Mouse (Mus musculus): ENCODE measurements around the gene Sobp.
A peak's percentile ranks its signal among the peaks of the same experiment; 100 is the strongest.

The Sobp gene

DNA sequence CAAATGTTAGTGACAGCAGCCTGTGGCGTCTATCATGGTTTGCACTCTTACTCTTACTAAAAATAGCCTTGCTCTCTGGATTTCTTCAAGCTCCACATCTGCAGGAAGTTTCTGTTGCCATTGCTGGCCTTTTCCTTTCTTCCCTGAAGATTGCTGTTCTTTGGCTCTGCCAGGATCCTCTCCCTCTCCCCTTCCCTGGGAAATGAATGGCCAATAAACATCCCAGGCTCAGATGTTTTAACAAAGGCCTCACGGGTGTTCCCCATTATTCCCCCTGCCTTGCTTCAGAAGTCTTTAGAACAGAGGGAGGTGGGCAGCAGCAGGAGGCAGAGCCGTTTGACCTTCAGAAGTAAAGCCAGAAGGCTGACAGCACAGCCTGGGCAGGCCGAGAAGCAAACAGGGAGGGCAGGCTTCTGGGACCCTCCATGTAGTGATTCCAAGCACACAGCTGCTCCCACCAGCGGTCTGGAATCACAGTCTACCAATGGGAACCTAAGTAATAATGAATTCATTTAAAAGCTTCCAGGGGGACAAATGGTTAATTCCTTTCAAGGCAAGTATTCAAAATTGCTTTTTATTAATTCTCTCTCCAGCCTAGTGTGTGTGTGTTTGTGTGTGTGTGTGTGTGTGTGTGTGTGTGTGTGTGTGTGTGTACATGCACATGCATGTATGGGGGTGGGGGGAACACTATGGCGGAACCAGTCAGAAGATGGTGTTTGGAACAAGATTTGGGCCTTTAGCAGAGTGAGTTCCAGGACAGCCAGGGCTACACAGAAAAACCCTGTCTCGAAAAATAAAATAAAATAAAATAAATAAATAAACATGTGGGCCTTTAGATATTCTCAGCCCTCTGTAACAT, 130.8 kb downstream of the Sobp start:
- Histone ChIP-seq H3K27me3 (ENCODE audit: control insufficient read depth, insufficient read depth, low read length, poor library complexity, severe bottlenecking) (no peaks in the 10 kb centered on the region; the same call in 1 of the 2 replicates), H3K36me3 (ENCODE audit: control insufficient read depth, insufficient read depth, low read length, poor library complexity, severe bottlenecking) (no peaks in the 10 kb centered on the region)
- no peak for DNase-seq (ENCODE audit: low read depth, low spot score)

DNA sequence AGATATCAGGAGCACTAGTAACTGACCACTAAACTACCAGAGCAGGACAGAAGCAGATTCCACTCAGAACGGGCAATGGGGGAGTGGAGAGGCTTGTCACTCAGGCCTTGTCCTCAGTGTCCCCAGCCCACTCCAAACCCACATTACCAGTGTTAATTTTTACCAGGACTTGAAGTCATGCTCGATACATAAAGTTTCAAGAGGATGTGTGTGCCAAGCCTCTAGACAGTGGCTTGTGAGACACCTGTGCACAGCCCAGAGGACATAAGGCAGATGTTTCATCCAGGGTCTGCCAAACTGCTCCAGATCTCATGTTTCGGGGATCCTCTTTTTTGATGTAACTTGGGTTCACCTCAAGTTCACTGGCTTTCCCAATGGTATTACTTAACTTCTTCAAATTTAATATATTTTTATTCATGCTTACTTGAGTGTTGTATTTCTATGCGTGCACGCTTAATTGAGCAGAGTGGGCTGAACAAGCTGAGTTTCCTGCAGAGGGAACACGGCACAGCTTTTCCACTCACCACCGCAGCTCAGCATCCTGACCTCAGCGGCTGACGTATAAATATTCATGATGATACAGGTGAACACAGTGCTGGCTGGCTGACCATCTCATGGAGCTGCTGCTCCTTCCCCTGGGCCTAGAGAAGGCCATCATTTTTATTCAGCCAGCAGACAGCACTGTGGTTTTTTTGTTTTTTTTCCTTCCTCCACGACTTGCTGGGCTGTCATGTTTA, 131.6 kb downstream of the Sobp start:
- Histone ChIP-seq H3K36me3 (ENCODE audit: control insufficient read depth, insufficient read depth, low read length, poor library complexity, severe bottlenecking) (no peaks in the 10 kb centered on the region), H3K27me3 (ENCODE audit: control insufficient read depth, insufficient read depth, low read length, poor library complexity, severe bottlenecking) (no peaks in the 10 kb centered on the region; the same call in 1 of the 2 replicates)
- DNase-seq (ENCODE audit: low read depth, low spot score), result no peak

DNA sequence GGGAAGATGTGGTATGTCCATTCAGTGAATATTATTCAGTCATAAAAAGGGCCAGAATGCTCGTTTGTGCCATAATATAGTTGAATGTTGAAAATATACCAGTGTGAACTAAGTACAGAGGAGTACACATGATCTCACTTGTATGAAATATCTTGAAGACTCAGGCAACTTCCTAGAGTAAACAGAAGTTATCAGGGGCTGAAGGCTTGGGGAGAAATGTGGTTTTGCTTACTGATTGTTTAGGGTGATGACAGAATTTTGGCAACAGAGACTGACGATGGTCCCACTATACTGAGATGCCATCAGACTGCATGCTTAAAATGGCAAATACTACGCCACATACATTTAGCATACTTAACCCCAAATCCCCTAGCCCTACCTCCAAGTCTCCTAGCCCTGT, 132.5 kb downstream of the Sobp start:
- Histone ChIP-seq H3K27me3 (ENCODE audit: control insufficient read depth, insufficient read depth, low read length, poor library complexity, severe bottlenecking) (no peaks in the 10 kb centered on the region; the same call in 1 of the 2 replicates), H3K36me3 (ENCODE audit: control insufficient read depth, insufficient read depth, low read length, poor library complexity, severe bottlenecking) (no peaks in the 10 kb centered on the region)
- DNase-seq (ENCODE audit: low read depth, low spot score), result no peak

DNA sequence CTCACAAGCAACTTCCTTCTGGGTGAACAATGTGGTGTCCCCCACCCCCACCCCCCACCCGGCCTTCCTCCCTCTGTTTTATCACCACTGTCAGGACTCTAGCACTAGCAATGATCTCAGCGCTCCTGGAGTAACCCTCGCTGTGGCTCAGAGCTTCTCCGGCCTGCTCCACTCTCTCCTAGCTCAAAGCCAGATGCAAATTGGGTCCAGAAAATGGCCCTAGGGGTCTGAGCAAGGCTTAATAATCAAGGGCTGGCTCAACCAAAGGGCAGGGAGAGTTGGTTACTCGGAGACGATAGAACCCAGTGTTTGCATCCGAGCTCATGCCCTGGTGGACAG, 136.9 kb downstream of the Sobp start:
- no peak for DNase-seq (ENCODE audit: low read depth, low spot score)
- Histone ChIP-seq H3K27me3 (ENCODE audit: control insufficient read depth, insufficient read depth, low read length, poor library complexity, severe bottlenecking) (no peaks in the 10 kb centered on the region), H3K36me3 (ENCODE audit: control insufficient read depth, insufficient read depth, low read length, poor library complexity, severe bottlenecking) (no peaks in the 10 kb centered on the region)

DNA sequence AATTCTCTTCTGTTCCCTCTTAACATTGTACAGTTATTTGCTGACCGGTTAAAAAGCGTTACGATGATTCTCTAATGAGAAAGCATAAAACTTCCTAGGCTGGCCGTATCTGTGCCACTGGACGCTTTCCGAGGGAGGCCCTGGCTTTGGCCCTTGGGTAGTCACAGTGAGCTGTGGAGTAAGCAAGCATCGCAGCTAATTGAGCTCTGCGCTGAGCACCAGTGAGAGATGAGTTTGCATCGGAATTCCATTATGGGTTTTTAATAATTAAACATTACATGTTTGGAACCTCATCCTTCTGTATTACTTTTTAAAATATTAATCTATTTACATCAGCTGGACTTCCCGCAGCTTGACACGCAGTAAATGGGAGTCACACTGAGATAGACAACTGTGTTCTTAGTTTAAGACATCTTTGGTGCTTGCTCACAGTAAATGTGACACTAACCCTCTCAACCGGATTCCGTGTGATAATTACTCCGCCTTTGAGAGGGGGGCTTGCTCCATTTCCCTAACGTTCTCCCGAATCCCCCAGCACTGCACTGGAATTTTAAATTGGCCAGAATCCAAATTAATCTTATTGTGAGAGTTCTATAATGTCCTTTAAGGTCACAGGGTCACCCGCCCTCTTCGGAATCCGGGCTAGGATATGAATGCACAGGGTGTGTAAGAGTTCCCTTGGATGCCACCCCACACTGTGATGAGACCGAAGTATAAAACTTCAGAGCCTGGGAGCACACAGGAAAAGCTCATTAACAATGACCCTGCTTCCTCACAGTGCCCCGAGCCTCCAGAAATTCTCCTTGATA, 137.5 kb downstream of the Sobp start:
- no peaks in the 10 kb centered on the region for H3K27me3 ChIP-seq (ENCODE audit: control insufficient read depth, insufficient read depth, low read length, poor library complexity, severe bottlenecking)
- no peak for DNase-seq (ENCODE audit: low read depth, low spot score)

DNA sequence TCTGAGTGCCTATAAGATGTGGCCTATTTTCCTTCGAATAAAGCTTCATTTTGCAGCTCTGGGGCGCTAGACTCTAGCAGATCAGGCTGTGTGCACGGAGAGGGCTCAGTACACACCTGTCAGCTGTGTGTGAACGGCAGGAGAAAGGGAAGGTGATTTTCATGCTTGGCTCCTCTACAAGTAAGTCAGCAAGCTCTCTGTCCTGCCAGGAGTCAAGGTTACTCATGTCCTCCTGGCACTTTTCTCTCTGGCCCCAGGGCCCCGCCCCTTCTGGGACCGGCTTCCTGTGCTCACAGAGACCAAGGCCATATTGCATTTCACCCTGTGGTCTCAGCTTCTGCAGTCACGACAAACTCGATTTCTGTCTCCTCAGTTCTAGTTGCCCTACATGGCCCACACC, 138.8 kb downstream of the Sobp start:
- no peaks in the 10 kb centered on the region for H3K36me3 ChIP-seq (ENCODE audit: control insufficient read depth, insufficient read depth, low read length, poor library complexity, severe bottlenecking)
- H3K27me3 ChIP-seq (ENCODE audit: control insufficient read depth, insufficient read depth, low read length, poor library complexity, severe bottlenecking), result no peaks in the 10 kb centered on the region
- DNase-seq (ENCODE audit: low read depth, low spot score), result no peak

More for the DNA sequence above, 137.5 kb downstream of the Sobp start:
- H3K36me3 ChIP-seq (ENCODE audit: control insufficient read depth, insufficient read depth, low read length, poor library complexity, severe bottlenecking), result no peaks in the 10 kb centered on the region

DNA sequence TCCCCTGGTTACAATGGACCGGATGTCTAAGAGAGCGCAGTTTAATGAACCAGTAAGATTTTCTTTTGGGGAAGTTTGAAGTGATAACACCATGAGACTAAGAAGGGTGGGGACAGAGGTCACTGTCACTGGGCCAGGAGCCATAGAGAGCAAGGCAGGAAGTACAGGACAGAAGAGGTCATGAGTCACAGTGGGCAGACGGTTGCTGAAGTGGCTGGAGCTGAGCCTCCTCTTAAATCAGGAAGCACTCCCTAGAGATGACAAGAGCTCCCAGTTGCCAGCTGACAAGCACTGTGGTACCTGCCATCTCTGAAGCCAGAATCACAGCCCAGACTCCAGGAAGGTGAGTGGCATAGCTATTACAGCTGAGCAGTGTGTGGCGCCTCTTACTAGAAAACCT, 139.5 kb downstream of the Sobp start:
- peak; percentile 1 for DNase-seq (ENCODE audit: low read depth, low spot score)
- Histone ChIP-seq H3K27me3 (ENCODE audit: control insufficient read depth, insufficient read depth, low read length, poor library complexity, severe bottlenecking) (no peaks in the 10 kb centered on the region), H3K36me3 (ENCODE audit: control insufficient read depth, insufficient read depth, low read length, poor library complexity, severe bottlenecking) (no peaks in the 10 kb centered on the region)

DNA sequence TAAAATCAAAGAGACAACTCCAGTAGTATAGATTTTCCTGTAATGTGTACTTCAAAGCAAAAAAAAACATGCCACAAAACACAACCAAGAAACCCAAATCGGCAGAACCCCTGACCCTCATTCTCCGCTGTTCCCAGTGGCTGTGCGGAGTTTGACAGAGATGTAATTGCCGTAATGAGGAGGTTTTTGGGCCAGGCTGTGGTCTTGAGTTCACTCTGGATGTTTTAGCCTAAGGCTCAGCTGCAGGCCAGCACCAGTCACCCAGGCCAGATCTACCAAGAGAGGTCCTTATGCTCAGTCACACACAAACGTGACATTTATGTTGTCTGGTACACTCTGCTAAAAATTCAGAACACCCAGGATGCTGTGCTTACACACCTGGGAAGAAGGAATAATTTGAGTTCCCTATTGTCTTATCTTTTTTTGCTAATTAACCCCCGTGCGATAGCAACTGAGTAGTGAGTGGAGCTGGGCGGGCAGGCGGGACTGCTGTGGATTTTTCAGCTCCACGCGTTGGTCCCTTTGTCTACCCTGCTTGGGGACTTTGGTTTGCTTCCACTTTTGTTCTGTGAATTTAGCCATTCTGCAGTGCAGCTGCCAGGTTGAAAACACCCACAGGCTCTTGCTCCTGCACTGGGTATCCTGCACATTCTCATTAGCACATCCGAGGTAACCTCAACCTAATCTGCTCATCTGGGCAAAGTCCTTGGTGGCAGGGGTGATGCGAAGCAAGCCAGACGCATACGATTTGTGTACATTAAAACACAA, 140.7 kb downstream of the Sobp start:
- H3K27me3 ChIP-seq (ENCODE audit: control insufficient read depth, insufficient read depth, low read length, poor library complexity, severe bottlenecking), result no peaks in the 10 kb centered on the region
- DNase-seq (ENCODE audit: low read depth, low spot score), result no peak
- no peaks in the 10 kb centered on the region for H3K36me3 ChIP-seq (ENCODE audit: control insufficient read depth, insufficient read depth, low read length, poor library complexity, severe bottlenecking)

DNA sequence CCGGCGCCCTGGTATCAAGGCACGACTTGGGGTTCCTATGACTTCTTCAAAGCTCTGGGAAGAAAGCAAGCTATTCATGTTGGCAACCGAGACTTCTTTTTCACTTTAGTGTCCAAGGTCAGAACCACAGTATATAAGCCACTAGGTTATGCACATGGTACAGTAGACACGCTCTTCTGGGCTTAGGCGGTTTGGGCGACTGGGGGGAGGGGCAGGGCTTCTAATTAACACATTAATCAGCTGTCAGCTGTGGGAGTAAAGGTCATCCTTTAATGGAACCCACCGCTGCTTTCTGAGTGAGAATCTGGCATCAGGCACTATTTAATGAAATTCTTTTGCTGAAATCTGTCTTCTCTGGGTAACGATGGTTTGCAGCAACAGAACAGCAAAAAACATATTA, 147.3 kb downstream of the Sobp start:
- DNase-seq (ENCODE audit: low read depth, low spot score), result no peak
- H3K36me3 ChIP-seq (ENCODE audit: control insufficient read depth, insufficient read depth, low read length, poor library complexity, severe bottlenecking), result no peaks in the 10 kb centered on the region
- no peaks in the 10 kb centered on the region for H3K27me3 ChIP-seq (ENCODE audit: control insufficient read depth, insufficient read depth, low read length, poor library complexity, severe bottlenecking)

DNA sequence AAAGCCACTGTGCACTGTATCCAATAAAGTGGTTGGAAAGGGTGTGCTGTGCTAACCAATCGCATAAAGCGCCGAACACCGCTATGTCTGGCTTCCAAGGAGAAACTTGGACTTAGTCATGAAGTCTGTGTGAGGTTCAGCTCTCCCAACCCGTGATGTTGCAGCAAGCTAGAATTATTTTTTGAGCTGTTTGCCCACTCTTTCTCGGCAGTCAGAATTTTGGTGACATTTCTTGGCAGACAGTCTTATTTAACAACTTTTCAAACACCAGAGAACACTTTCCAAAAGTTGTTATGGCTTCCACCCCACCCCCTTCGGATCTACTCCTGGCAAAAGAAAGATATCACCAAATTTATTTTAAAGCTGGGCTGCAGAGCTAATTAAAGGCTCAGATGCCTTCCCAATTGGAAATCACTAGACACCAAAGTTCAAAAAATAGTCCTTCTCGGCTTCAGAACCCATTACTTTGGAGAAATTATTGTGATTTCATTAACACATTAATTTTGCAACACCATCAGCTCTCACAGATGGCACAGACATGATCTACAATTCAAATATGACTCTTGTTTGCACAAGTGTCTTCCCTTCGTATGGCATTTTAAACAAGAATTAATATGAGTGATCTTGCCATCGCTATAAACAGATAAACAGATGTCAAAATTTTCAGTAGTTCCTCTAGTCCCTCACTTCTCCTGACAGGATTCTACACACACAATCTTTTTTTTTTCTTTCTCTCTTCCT, 150.7 kb downstream of the Sobp start:
- DNase-seq (ENCODE audit: low read depth, low spot score), result no peak
- Histone ChIP-seq H3K36me3 (ENCODE audit: control insufficient read depth, insufficient read depth, low read length, poor library complexity, severe bottlenecking) (no peaks in the 10 kb centered on the region), H3K27me3 (ENCODE audit: control insufficient read depth, insufficient read depth, low read length, poor library complexity, severe bottlenecking) (no peaks in the 10 kb centered on the region)

DNA sequence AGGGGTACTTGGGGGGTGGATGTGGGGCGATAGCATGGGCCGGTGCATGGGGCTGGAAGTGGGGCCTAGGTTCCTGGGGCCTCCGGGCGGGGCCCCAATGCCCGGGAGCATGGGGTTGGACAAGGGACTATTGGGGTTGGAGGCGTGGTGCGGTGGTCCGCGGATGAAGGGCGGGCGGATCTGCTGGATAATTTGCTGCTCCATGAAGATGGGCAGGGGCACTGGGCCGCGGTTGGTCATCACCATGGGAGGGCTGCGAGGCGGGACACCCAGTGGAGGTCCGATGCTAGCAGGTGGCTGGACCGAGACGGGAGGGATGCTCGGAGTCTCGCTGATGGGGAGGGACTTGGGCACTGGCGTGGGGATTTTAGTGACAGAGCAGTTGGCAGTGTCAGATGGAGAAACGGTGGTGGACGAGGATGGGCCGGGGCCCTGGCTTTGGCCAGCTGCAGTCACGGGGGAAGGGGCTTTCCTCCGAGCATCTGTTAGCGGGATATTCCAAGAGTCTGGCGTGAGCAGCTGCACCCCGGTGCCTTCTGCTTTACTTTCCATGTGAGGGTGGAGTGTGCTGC, 152.1 kb downstream of the Sobp start:
- no peak for DNase-seq (ENCODE audit: low read depth, low spot score)
- no peaks in the 10 kb centered on the region for H3K36me3 ChIP-seq (ENCODE audit: control insufficient read depth, insufficient read depth, low read length, poor library complexity, severe bottlenecking)
- no peaks in the 10 kb centered on the region for H3K27me3 ChIP-seq (ENCODE audit: control insufficient read depth, insufficient read depth, low read length, poor library complexity, severe bottlenecking)

DNA sequence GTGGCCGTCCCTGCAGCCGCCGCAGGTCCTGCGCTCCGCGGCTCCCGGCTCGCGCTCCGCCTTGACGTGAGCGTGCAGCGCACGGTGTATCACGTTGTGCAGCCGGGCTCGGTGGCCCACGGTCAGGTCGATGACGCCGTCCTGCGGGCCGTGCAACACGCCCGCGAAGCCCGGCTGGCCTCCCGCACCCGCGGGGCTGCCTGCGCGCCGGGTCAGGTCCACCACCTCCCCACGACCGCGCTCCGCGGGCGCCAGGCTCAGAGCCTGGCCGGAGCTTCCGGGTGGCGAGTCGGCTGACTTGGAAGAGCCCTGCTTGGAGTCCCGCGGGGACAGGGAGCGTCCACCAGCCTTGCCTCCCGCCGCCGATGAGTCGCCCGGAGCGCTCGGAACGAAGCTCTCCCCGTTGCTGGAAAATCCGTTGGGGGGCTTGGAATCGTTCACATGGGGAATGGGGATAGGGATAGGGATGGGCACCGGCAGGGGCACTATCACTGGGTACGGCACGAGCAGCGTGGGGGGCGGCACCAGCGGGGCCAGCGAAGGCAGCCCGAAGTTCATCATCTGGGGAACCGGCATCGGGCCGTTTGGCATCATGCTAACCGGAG, 152.7 kb downstream of the Sobp start:
- Histone ChIP-seq H3K27me3 (ENCODE audit: control insufficient read depth, insufficient read depth, low read length, poor library complexity, severe bottlenecking) (no peaks in the 10 kb centered on the region), H3K36me3 (ENCODE audit: control insufficient read depth, insufficient read depth, low read length, poor library complexity, severe bottlenecking) (no peaks in the 10 kb centered on the region)
- no peak for DNase-seq (ENCODE audit: low read depth, low spot score)

DNA sequence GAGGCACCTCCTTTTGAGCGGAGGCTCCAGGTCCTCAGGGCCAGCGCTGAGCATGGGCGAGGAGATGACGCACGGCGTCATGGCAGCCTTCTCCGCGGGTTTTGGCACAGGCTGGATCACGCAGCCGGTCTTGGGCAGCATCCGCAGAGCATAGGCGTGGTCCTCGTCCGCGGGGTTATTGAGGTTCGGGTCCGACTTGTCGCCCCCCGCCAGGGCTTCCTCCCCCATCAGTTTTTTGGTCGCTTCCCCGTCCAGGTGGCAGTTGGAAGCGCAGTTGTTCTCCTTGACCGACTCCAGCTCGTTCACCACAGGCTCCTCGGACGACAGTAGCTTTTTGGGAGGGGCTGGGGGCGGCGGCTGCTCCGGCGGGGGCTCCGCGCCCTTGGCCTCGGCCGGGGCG, 153.3 kb downstream of the Sobp start:
- DNase-seq (ENCODE audit: low read depth, low spot score), result no peak
- no peaks in the 10 kb centered on the region for H3K36me3 ChIP-seq (ENCODE audit: control insufficient read depth, insufficient read depth, low read length, poor library complexity, severe bottlenecking)
- no peaks in the 10 kb centered on the region for H3K27me3 ChIP-seq (ENCODE audit: control insufficient read depth, insufficient read depth, low read length, poor library complexity, severe bottlenecking)
